In genomic region chr12:100925644-100926619, GRCm38 (mm10) we compare ENCODE assay signal across 8 mouse cellular contexts. TPM values are rescaled to one million over a fixed set of nuclear protein-coding genes. Genes with fewer than 3 reads are reported as not detected.
DNase-seq lines count a peak whose midpoint lies in the region; ATAC-seq and TF ChIP-seq lines count a peak whose summit lies in the region.

No protein-coding gene starts in this region.

- 82% methylated on average over 14 of the region's 14 CpGs for WGBS in thymus, adult 2 months
- WGBS in intestine, embryonic 16.5 days = 74% methylated on average over 14 of the region's 14 CpGs
- WGBS in liver, embryonic 13.5 days (ENCODE audit: insufficient replicate concordance) = 72% methylated on average over 14 of the region's 14 CpGs
- 73% methylated on average over 14 of the region's 14 CpGs for WGBS in neural tube, embryonic 11.5 days

- H3K36me3 ChIP-seq in thymus, adult 2 months (ENCODE audit: control insufficient read depth, insufficient read depth, low read length) = peaks cover 80% of the 10 kb centered on the region
- peaks cover 14% of the 10 kb centered on the region for H3K36me3 ChIP-seq in intestine, embryonic 16.5 days (ENCODE audit: control insufficient read depth, insufficient read depth, low read length)
- peaks cover 89% of the 10 kb centered on the region for H3K36me3 ChIP-seq in liver, embryonic 13.5 days
- H3K36me3 ChIP-seq in neural tube, embryonic 11.5 days (ENCODE audit: control insufficient read depth, insufficient read depth, low read length) = peaks cover 5% of the 10 kb centered on the region

- H3K27ac ChIP-seq in thymus, adult 2 months (ENCODE audit: control insufficient read depth, insufficient read depth, low read length) = no peak overlapping the region
- peak overlapping the region; percentile 81 for H3K27ac ChIP-seq in bone marrow macrophage, adult 2 months (ENCODE audit: insufficient read depth, low read depth, low read length)
- H3K27ac ChIP-seq in intestine, embryonic 16.5 days (ENCODE audit: low read length) = no peak overlapping the region
- no peak overlapping the region for H3K27ac ChIP-seq in liver, embryonic 13.5 days
- H3K27ac ChIP-seq in neural tube, embryonic 11.5 days (ENCODE audit: low read depth, low read length) = no peak overlapping the region

- no peaks in the 10 kb centered on the region for H3K9me3 ChIP-seq in intestine, embryonic 16.5 days (ENCODE audit: control insufficient read depth, low read length)
- no peaks in the 10 kb centered on the region for H3K9me3 ChIP-seq in liver, embryonic 13.5 days (replicated peaks)
- H3K9me3 ChIP-seq in neural tube, embryonic 11.5 days (ENCODE audit: control insufficient read depth, low read length) = no peaks in the 10 kb centered on the region

- no peak overlapping the region for H3K4me2 ChIP-seq in intestine, embryonic 16.5 days (ENCODE audit: low read depth, low read length)
- no peak overlapping the region for H3K4me2 ChIP-seq in liver, embryonic 13.5 days
- no peak overlapping the region for H3K4me2 ChIP-seq in neural tube, embryonic 11.5 days (ENCODE audit: low read depth)

- H3K9ac ChIP-seq in intestine, embryonic 16.5 days (ENCODE audit: low read depth, low read length) = no peak overlapping the region
- no peak overlapping the region for H3K9ac ChIP-seq in liver, embryonic 13.5 days
- no peak overlapping the region for H3K9ac ChIP-seq in neural tube, embryonic 11.5 days (ENCODE audit: low read length)

- peak; percentile 62; the same call in 1 of the 2 replicates for ATAC-seq in erythroid progenitor cell, adult 5-6 weeks (replicated peaks; ENCODE audit: low FRiP score, poor library complexity, severe bottlenecking)
- ATAC-seq in intestine, embryonic 16.5 days = peak; percentile 60
- no peak for ATAC-seq in liver, embryonic 13.5 days (ENCODE audit: low read depth)
- peak; percentile 48; the same call in 1 of the 2 replicates for ATAC-seq in neural tube, embryonic 11.5 days (ENCODE audit: insufficient read depth, low FRiP score, low TSS enrichment)

- H3K27me3 ChIP-seq in thymus, adult 2 months (ENCODE audit: control insufficient read depth, insufficient read depth, low read length) = no peaks in the 10 kb centered on the region
- no peaks in the 10 kb centered on the region for H3K27me3 ChIP-seq in intestine, embryonic 16.5 days (replicated peaks; ENCODE audit: control insufficient read depth, insufficient read depth, low read length)
- H3K27me3 ChIP-seq in liver, embryonic 13.5 days = no peaks in the 10 kb centered on the region
- no peaks in the 10 kb centered on the region for H3K27me3 ChIP-seq in neural tube, embryonic 11.5 days (ENCODE audit: control insufficient read depth, insufficient read depth, low read length)

- no peak for TF ChIP-seq CTCF in thymus, adult 2 months (IDR thresholded peaks at IDR 0.05; ENCODE audit: borderline replicate concordance, control insufficient read depth, extremely low read depth, insufficient read depth, low read length, poor library complexity)
- no peak for TF ChIP-seq CTCF in bone marrow macrophage, adult 2 months (IDR thresholded peaks at IDR 0.05; ENCODE audit: low read depth, low read length)

- TF ChIP-seq POLR2A in thymus, adult 2 months (IDR thresholded peaks at IDR 0.05; ENCODE audit: control insufficient read depth, extremely low read depth, insufficient read depth, low read length, poor library complexity) = no peak
- no peak for TF ChIP-seq POLR2A in bone marrow macrophage, adult 2 months (IDR thresholded peaks at IDR 0.05; ENCODE audit: borderline replicate concordance, low read depth, low read length)

- DNase-seq in thymus, adult 2 months = peak; percentile 63
- DNase-seq in thymus, adult 18-20 months = no peak
- DNase-seq in liver, embryonic 13.5 days = peak; percentile 36
- DNase-seq in neural tube, embryonic 11.5 days (ENCODE audit: low spot score) = peak; percentile 42
- DNase-seq in ovary, postnatal 10 days (ENCODE audit: low spot score) = no peak

- H3K4me3 ChIP-seq in thymus, adult 2 months (ENCODE audit: control insufficient read depth, insufficient read depth, low read length) = no peak overlapping the region
- no peak overlapping the region for H3K4me3 ChIP-seq in bone marrow macrophage, adult 2 months (ENCODE audit: insufficient read depth, low read length)
- no peak overlapping the region for H3K4me3 ChIP-seq in intestine, embryonic 16.5 days (ENCODE audit: low read length)
- no peak overlapping the region for H3K4me3 ChIP-seq in liver, embryonic 13.5 days (replicated peaks)
- H3K4me3 ChIP-seq in neural tube, embryonic 11.5 days (ENCODE audit: low read depth, low read length) = no peak overlapping the region

- no peaks in the 10 kb centered on the region for H3K4me1 ChIP-seq in thymus, adult 2 months (replicated peaks; ENCODE audit: control insufficient read depth, insufficient read depth, low read length)
- H3K4me1 ChIP-seq in bone marrow macrophage, adult 2 months (ENCODE audit: control insufficient read depth, insufficient read depth, low read length) = peaks cover 20% of the 10 kb centered on the region
- H3K4me1 ChIP-seq in intestine, embryonic 16.5 days (ENCODE audit: control insufficient read depth, insufficient read depth, low read length) = no peaks in the 10 kb centered on the region
- H3K4me1 ChIP-seq in liver, embryonic 13.5 days (replicated peaks) = no peaks in the 10 kb centered on the region
- no peaks in the 10 kb centered on the region for H3K4me1 ChIP-seq in neural tube, embryonic 11.5 days (ENCODE audit: control insufficient read depth, insufficient read depth, low read length)

RNA-seq across cellular contexts. Expression of gene Gpr68, which starts 17.9 kb away (rescaled TPM):
- 21.8 and 25.2 TPM in 2 replicates for polyA plus RNA-seq in thymus, adult 2 months (2012; rRNA removed)
- 5.4 and 5.8 TPM in 2 replicates for polyA plus RNA-seq in bone marrow macrophage, adult 2 months (2012; ENCODE audit: insufficient read depth, insufficient read length, missing spikeins)
- 0.42 and 1.4 TPM in 2 replicates for total RNA-seq in erythroid progenitor cell, adult 5-6 weeks (2015; ENCODE audit: low replicate concordance)
- total RNA-seq in erythroid progenitor cell, adult 5-6 weeks (2017; ENCODE audit: low replicate concordance) = 0.26 TPM in 1 of 2 replicates, not detected in the other
- polyA plus RNA-seq in intestine, embryonic 16.5 days (2015; fragmentation: Nextera tagmentation; extraction: Ambion mirVana) = 0.48 and 0.56 TPM in 2 replicates
- polyA plus RNA-seq in liver, embryonic 13.5 days (2015; fragmentation: Nextera tagmentation; extraction: Ambion mirVana) = 0.07 and 0.08 TPM in 2 replicates
- 0.22 and 0.64 TPM in 2 replicates for polyA plus RNA-seq in neural tube, embryonic 11.5 days (2014; fragmentation: Nextera tagmentation; extraction: Ambion mirVana)

Comparison
In these comparisons a context has a peak if more than half of its experiments do, and no peak if none do; other contexts are left out.
1. DNase-seq: peak in thymus, adult 2 months (single experiment), liver, embryonic 13.5 days (single experiment) and neural tube, embryonic 11.5 days (single experiment); none in thymus, adult 18-20 months (0 of 2) and ovary, postnatal 10 days (single experiment).